Mouse (Mus musculus): ENCODE measurements around the gene Rab12. TPM values are rescaled to one million over a fixed set of nuclear protein-coding genes. Genes with fewer than 3 reads are reported as not detected.

Rab12 gene
- 45.4 TPM for polyA plus RNA-seq (2014; fragmentation: Illumina TruSeq; extraction: RNeasy Lipid Tissue Mini Kit (QIAGEN cat#74804); ENCODE audit: low read depth, low replicate concordance)

DNA sequence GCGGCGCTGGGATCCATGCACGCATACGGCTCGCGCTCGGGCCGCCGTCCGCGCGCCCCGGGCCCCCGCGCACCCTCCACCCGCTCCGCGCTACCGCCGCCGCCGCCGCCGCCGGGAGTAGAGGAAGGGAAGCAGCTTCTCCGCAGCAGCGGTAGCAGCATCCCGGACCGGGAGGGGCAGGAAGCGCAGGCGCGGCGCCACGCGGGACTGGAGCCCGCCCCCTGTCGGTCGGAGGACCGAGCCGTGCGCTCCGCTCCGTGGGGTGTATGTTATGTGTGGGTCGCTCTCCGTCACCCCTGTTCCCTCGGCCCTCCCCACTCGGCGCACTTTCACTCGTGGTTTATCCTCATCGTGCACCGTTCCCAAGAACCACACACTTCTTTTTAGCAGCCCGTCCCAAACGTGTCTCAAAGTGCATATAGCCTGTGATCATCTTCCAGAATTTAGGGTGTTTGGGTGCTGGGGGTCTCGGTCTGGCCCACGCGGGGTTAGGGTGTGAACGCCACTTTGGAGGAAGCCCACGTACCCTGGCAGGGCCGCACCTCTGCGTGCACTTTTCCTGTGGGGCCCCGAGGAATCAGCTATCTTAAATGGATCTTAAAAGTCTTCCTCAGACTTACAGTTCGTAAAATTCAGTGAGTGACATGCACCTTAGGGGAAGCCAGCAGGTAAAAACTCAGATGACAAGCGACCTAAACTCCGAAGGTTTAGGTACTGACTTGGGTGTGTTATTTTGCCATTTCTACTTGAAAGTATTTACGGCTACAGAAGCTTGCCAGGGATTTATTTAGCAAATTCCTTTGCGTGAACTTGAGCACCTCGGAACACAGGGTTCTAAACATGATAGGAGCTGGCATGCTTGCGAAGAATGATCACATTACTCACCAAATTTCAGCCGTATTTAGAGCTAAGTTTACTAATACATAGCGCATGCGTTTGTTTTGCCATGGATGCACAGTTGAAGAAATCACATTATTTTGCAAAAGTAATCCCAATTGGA is at the start of gene Rab12:
Gene Rab12, minus strand, starts transcription at position 176 of the 1,000 bp plus-strand sequence.

DNA sequence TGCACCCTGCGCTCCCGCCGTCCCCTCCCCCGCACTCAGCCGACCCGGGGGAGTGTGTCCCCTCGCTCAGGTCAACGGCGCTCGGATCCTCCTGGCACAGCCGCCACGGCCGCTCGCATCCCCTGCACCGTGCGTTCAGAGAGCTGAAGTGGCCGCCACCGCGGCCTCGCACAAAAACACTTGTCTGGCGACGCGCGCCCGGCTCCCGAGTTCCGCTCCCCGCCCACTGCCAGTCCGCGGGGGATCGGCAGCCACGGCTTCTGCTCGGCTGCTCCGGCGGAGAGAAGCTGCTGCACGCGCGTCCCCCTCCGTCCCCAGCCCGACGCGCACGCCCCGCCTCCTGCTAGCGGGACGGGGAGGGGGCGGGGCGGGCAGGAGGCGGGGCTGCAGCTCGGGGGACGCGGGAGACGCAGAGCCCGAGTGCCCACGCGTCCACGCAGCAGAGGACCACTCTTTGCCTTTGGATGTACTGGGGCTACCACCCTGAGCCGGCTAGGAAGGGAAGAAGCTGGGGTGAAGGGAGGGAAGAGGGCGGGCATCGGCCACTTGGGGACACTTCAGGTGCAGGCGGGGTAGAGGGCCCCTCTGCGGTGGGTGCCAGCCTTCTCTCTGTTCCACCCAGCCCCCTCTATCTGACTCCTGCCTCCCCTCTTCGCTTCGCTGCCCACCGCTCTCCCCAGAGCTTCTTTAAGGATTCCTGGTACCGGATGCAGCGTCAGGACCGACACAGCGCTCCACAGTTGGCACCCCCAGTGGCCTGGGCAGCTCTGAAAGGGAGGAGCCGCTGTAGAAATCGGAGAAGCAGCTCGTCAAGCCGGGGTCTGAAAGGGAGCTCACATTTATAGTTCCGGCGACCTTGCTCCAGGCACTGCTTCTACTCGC is 69.8 kb downstream of the Rab12 start, which contains the start of gene Mtcl1:
Gene Mtcl1, minus strand, starts transcription at position 291 of the 882 bp plus-strand sequence.

Other genes with a start within 250 kb of the Rab12 start
- gene Mtcl1, start 70.0 kb downstream of the Rab12 start, polyA plus RNA-seq (2014; fragmentation: Illumina TruSeq; extraction: RNeasy Lipid Tissue Mini Kit (QIAGEN cat#74804); ENCODE audit: low read depth, low replicate concordance): 5.0 TPM
- gene Themis3, start 74.9 kb upstream of the Rab12 start, polyA plus RNA-seq (2014; fragmentation: Illumina TruSeq; extraction: RNeasy Lipid Tissue Mini Kit (QIAGEN cat#74804); ENCODE audit: low read depth, low replicate concordance): not detected